ENCODE assay signal across 10 mouse cellular contexts in genomic region chr5:127648046-127648445, GRCm38 (mm10). TPM values are rescaled to one million over a fixed set of nuclear protein-coding genes. Genes with fewer than 3 reads are reported as not detected.
A peak's percentile ranks its signal among the peaks of the same experiment; 100 is the strongest.
DNase-seq lines count a peak whose midpoint lies in the region; ATAC-seq lines count a peak whose summit lies in the region.
"Had no signal": no experiment of that assay in that cellular context is flagged by ENCODE, and none has a peak within 500 bp of the region (broad histone marks: within the 10 kb centered on the region; RNA-seq: fewer than 3 reads in every experiment).

No protein-coding gene starts in this region.

- DNase-seq in forebrain, embryonic 11.5 days (ENCODE audit: low spot score): peak; percentile 55
- peak; percentile 33 for DNase-seq in midbrain, embryonic 14.5 days
- DNase-seq in cerebellum, postnatal 10 days: peak; percentile 43 to 47
- peak; percentile 9 for DNase-seq in lung, postnatal 14 days
- DNase-seq in testis, postnatal 14 days (ENCODE audit: low spot score): no peak
- DNase-seq in urinary bladder, adult 2 months (ENCODE audit: low spot score): no peak

- no peaks in the 10 kb centered on the region for H3K9me3 ChIP-seq in forebrain, embryonic 11.5 days (ENCODE audit: control insufficient read depth, low read length)
- no peaks in the 10 kb centered on the region for H3K9me3 ChIP-seq in forebrain, embryonic 15.5 days
- H3K9me3 ChIP-seq in midbrain, embryonic 14.5 days (ENCODE audit: control insufficient read depth, low read length): no peaks in the 10 kb centered on the region
- H3K9me3 ChIP-seq in midbrain, embryonic 15.5 days: no peaks in the 10 kb centered on the region
- H3K9me3 ChIP-seq: neural tube, embryonic 12.5 days had no signal

- H3K9ac ChIP-seq in forebrain, embryonic 11.5 days (ENCODE audit: low read length): no peak overlapping the region
- no peak overlapping the region for H3K9ac ChIP-seq in forebrain, embryonic 15.5 days (replicated peaks)
- no peak overlapping the region for H3K9ac ChIP-seq in midbrain, embryonic 14.5 days (replicated peaks; ENCODE audit: low read length)
- H3K9ac ChIP-seq in midbrain, embryonic 15.5 days: no peak overlapping the region
- H3K9ac ChIP-seq: neural tube, embryonic 12.5 days had no signal

- H3K27me3 ChIP-seq in forebrain, embryonic 11.5 days (ENCODE audit: control insufficient read depth, insufficient read depth, low read length): no peaks in the 10 kb centered on the region
- H3K27me3 ChIP-seq in forebrain, embryonic 15.5 days: no peaks in the 10 kb centered on the region
- H3K27me3 ChIP-seq in midbrain, embryonic 14.5 days (ENCODE audit: control insufficient read depth, insufficient read depth, low read length): no peaks in the 10 kb centered on the region
- H3K27me3 ChIP-seq in midbrain, embryonic 15.5 days (replicated peaks): no peaks in the 10 kb centered on the region
- H3K27me3 ChIP-seq: neural tube, embryonic 12.5 days had no signal

- no peak overlapping the region for H3K4me3 ChIP-seq in forebrain, embryonic 11.5 days (ENCODE audit: low read depth, low read length)
- no peak overlapping the region for H3K4me3 ChIP-seq in forebrain, embryonic 15.5 days
- H3K4me3 ChIP-seq in midbrain, embryonic 14.5 days (replicated peaks; ENCODE audit: low read depth, low read length): no peak overlapping the region
- no peak overlapping the region for H3K4me3 ChIP-seq in midbrain, embryonic 15.5 days
- H3K4me3 ChIP-seq: neural tube, embryonic 12.5 days had no signal

- no peaks in the 10 kb centered on the region for H3K4me1 ChIP-seq in forebrain, embryonic 11.5 days (replicated peaks; ENCODE audit: control insufficient read depth, insufficient read depth, low read length)
- no peaks in the 10 kb centered on the region for H3K4me1 ChIP-seq in forebrain, embryonic 15.5 days
- H3K4me1 ChIP-seq in midbrain, embryonic 14.5 days (ENCODE audit: control insufficient read depth, insufficient read depth, low read length): no peaks in the 10 kb centered on the region
- no peaks in the 10 kb centered on the region for H3K4me1 ChIP-seq in midbrain, embryonic 15.5 days
- H3K4me1 ChIP-seq: neural tube, embryonic 12.5 days had no signal

- WGBS in forebrain, embryonic 11.5 days: 82% methylated on average over 6 of the region's 6 CpGs
- 78% methylated on average over 6 of the region's 6 CpGs for WGBS in forebrain, embryonic 15.5 days
- WGBS in midbrain, embryonic 14.5 days: 81% methylated on average over 6 of the region's 6 CpGs
- WGBS in midbrain, embryonic 15.5 days: 82% methylated on average over 6 of the region's 6 CpGs

- peaks cover 5% of the 10 kb centered on the region; the same call in 1 of the 2 replicates for H3K36me3 ChIP-seq in forebrain, embryonic 11.5 days (ENCODE audit: control insufficient read depth, insufficient read depth, low read length)
- H3K36me3 ChIP-seq in forebrain, embryonic 15.5 days: no peaks in the 10 kb centered on the region
- H3K36me3 ChIP-seq in midbrain, embryonic 14.5 days (ENCODE audit: control insufficient read depth, insufficient read depth, low read length): no peaks in the 10 kb centered on the region
- no peaks in the 10 kb centered on the region for H3K36me3 ChIP-seq in midbrain, embryonic 15.5 days (replicated peaks)
- H3K36me3 ChIP-seq: G1E; neural tube, embryonic 12.5 days had no signal

- H3K27ac ChIP-seq in forebrain, embryonic 11.5 days (ENCODE audit: low read depth, low read length): no peak overlapping the region
- no peak overlapping the region for H3K27ac ChIP-seq in forebrain, embryonic 15.5 days (replicated peaks)
- no peak overlapping the region for H3K27ac ChIP-seq in midbrain, embryonic 14.5 days (replicated peaks; ENCODE audit: low read depth, low read length)
- no peak overlapping the region for H3K27ac ChIP-seq in midbrain, embryonic 15.5 days
- H3K27ac ChIP-seq: neural tube, embryonic 12.5 days had no signal

- H3K4me2 ChIP-seq in forebrain, embryonic 11.5 days (ENCODE audit: low read depth, low read length, severe bottlenecking): no peak overlapping the region
- no peak overlapping the region for H3K4me2 ChIP-seq in forebrain, embryonic 15.5 days (replicated peaks)
- H3K4me2 ChIP-seq in midbrain, embryonic 14.5 days (ENCODE audit: low read length): no peak overlapping the region
- H3K4me2 ChIP-seq in midbrain, embryonic 15.5 days: no peak overlapping the region
- H3K4me2 ChIP-seq: neural tube, embryonic 12.5 days had no signal

- ATAC-seq in forebrain, embryonic 11.5 days (replicated peaks; ENCODE audit: low FRiP score): no peak
- no peak for ATAC-seq in forebrain, embryonic 15.5 days (replicated peaks)
- no peak for ATAC-seq in midbrain, embryonic 14.5 days (ENCODE audit: low FRiP score, low TSS enrichment)
- ATAC-seq in midbrain, embryonic 15.5 days (replicated peaks): no peak

RNA-seq across cellular contexts. Expression of gene Slc15a4, which starts 15.3 kb away (rescaled TPM):
- 24.5 and 28.0 TPM in 2 replicates for polyA plus RNA-seq in forebrain, embryonic 11.5 days (2014; fragmentation: Nextera tagmentation; extraction: Ambion mirVana)
- polyA plus RNA-seq in forebrain, embryonic 15.5 days (2015; fragmentation: Nextera tagmentation; extraction: Ambion mirVana): 28.9 and 29.1 TPM in 2 replicates
- polyA plus RNA-seq in midbrain, embryonic 14.5 days (2014; fragmentation: Nextera tagmentation; extraction: Ambion mirVana): 22.8 and 27.3 TPM in 2 replicates
- polyA plus RNA-seq in midbrain, embryonic 15.5 days (2015; fragmentation: Nextera tagmentation; extraction: Ambion mirVana): 30.6 and 32.1 TPM in 2 replicates
- polyA plus RNA-seq in urinary bladder, adult 2 months (2012; rRNA removed): 14.8 and 41.4 TPM in 2 replicates

RNA-seq across cellular contexts. Expression of gene Glt1d1, which starts 16.0 kb away (rescaled TPM):
- 1.5 TPM in 2 replicates for polyA plus RNA-seq in forebrain, embryonic 11.5 days (2014; fragmentation: Nextera tagmentation; extraction: Ambion mirVana)
- 1.4 and 1.5 TPM in 2 replicates for polyA plus RNA-seq in forebrain, embryonic 15.5 days (2015; fragmentation: Nextera tagmentation; extraction: Ambion mirVana)
- 1.1 and 1.6 TPM in 2 replicates for polyA plus RNA-seq in midbrain, embryonic 14.5 days (2014; fragmentation: Nextera tagmentation; extraction: Ambion mirVana)
- polyA plus RNA-seq in midbrain, embryonic 15.5 days (2015; fragmentation: Nextera tagmentation; extraction: Ambion mirVana): 0.89 and 2.2 TPM in 2 replicates
- 0.08 and 0.09 TPM in 2 replicates for polyA plus RNA-seq in urinary bladder, adult 2 months (2012; rRNA removed)
- polyA plus RNA-seq: G1E had no signal

Comparison
In these comparisons a context has a peak if more than half of its experiments do, and no peak if none do; other contexts are left out.
1. DNase-seq: peak in forebrain, embryonic 11.5 days (single experiment), midbrain, embryonic 14.5 days (single experiment), cerebellum, postnatal 10 days (2 of 2) and lung, postnatal 14 days (single experiment); none in testis, postnatal 14 days (single experiment) and urinary bladder, adult 2 months (single experiment).